Mouse (Mus musculus) midbrain, embryonic 14.5 days (tissue): Measurements from ENCODE around the gene Zc3h10. TPM values are rescaled to one million over a fixed set of nuclear protein-coding genes. Genes with fewer than 3 reads are reported as not detected.

Source experiments
- ATAC-seq: fragments of 200-750 bp; cut with Nextera tagmentation; 2 replicates; pipeline ENCODE4 v1.8.0; 2017; ENCODE audit warnings: moderate number of reproducible peaks, moderate library complexity; ENCODE audit not compliant: low FRiP score, low TSS enrichment
- DNase-seq: peaks from one replicate; pipeline ENCODE4 v3.0.0-alpha.2; 2015
- H3K27ac ChIP-seq: fragments of 300-500 bp; sonication (generic); replicated peaks from 2 replicates; pipeline ENCODE4 v1.5.1; 2014; ENCODE audit warnings: mild to moderate bottlenecking, low read depth, low read length, moderate library complexity
- H3K27me3 ChIP-seq: fragments of 300-500 bp; sonication (generic); 2 replicates; pipeline ENCODE4 v1.6.1; 2014; ENCODE audit warnings: low read length, control low read depth, mixed read lengths; ENCODE audit not compliant: control insufficient read depth, insufficient read depth
- H3K36me3 ChIP-seq: fragments of 300-500 bp; sonication (generic); 2 replicates; pipeline ENCODE4 v1.6.1; 2014; ENCODE audit warnings: low read length, control low read depth; ENCODE audit not compliant: control insufficient read depth, insufficient read depth
- H3K4me1 ChIP-seq: fragments of 300-500 bp; sonication (generic); 2 replicates; pipeline ENCODE4 v1.6.1; 2014; ENCODE audit warnings: mild to moderate bottlenecking, antibody characterized with exemption, low read length, control low read depth; ENCODE audit not compliant: control insufficient read depth, insufficient read depth
- H3K4me2 ChIP-seq: fragments of 300-500 bp; sonication (generic); 2 replicates; pipeline ENCODE4 v1.6.1; 2014; ENCODE audit warnings: mild to moderate bottlenecking, low read length, moderate library complexity
- H3K4me3 ChIP-seq: fragments of 300-500 bp; sonication (generic); replicated peaks from 2 replicates; pipeline ENCODE4 v1.5.1; 2014; ENCODE audit warnings: low read depth, low read length
- H3K9ac ChIP-seq: fragments of 300-500 bp; sonication (generic); replicated peaks from 2 replicates; pipeline ENCODE4 v1.6.1; 2014; ENCODE audit warnings: mild to moderate bottlenecking, low read length, moderate library complexity
- H3K9me3 ChIP-seq: fragments of 300-500 bp; sonication (generic); 2 replicates; pipeline ENCODE4 v1.6.1; 2016; ENCODE audit warnings: low read length, control low read depth, mixed read lengths; ENCODE audit not compliant: control insufficient read depth
- WGBS: fragments of 180-500 bp; shearing (Covaris S2); extraction: QIAGEN DNeasy Blood & Tissue Kit; methylation state at CpG from one replicate; pipeline ENCODE4 v1.1.7; 2014; 5-methylcytosine and 5-hydroxymethylcytosine counted together
- polyA plus RNA-seq: library from polyadenylated mRNA; unstranded; fragments of >200 nt; fragmentation: Nextera tagmentation; extraction: Ambion mirVana; gene quantifications from 2 replicates; pipeline ENCODE4 v1.2.1, GENCODE M21; 2014

The Zc3h10 gene
- polyA plus RNA-seq, 1 experiment from 2014 or later: 19.6 TPM

DNA sequence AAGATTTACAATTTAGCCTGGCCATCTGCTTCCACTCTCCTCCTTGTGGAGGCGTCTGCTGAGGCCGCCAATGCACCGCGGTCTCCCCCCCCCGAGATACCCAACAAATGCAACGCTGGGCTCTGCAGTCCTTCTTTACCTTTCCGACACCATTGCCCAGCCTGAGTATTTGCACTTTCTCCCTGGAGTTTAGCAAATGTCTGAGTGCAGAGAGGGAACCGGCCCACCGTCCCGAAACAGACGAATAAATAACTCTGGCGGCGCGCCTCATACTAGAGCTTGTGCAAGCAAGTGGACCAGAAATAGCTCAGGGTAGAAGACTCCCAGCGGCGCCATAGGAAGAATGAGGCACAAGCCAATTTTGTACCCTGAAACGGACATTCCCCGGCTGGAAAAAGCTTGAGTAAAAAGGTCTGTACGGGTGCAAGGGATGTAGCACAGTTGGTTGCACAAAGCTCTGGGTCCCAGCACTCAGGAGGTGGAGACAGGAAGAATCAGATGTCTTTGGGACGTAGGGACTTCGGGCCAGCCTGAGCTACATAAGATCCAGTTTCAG lies 48.4 kb downstream of the Zc3h10 start:
- peak; percentile 63 for DNase-seq
- Histone ChIP-seq H3K36me3 (no peaks in the 10 kb centered on the region), H3K4me1 (peaks cover 9% of the 10 kb centered on the region; the same call in 1 of the 2 replicates), H3K27me3 (no peaks in the 10 kb centered on the region), H3K4me3 (peak overlapping the region; percentile 59), H3K4me2 (peak overlapping the region; percentile 78), H3K9ac (peak overlapping the region; percentile 36; the same call in 1 of the 2 replicates), H3K9me3 (no peaks in the 10 kb centered on the region), H3K27ac (peak overlapping the region; percentile 71; the same call in 1 of the 2 replicates)
- peak; percentile 32 for ATAC-seq
- 3% methylated on average over 21 of the region's 21 CpGs for WGBS

- under 1% methylated on average over 27 of the region's 27 CpGs for WGBS
- Histone ChIP-seq H3K4me3 (peak within 1 kb of the TSS; percentile 59), H3K27ac (peak within 1 kb of the TSS; percentile 71), H3K9me3 (no peaks in the 10 kb centered on the region), H3K4me2 (peak within 1 kb of the TSS; percentile 78), H3K4me1 (peaks cover 9% of the 10 kb centered on the region; the same call in 1 of the 2 replicates), H3K36me3 (no peaks in the 10 kb centered on the region), H3K27me3 (no peaks in the 10 kb centered on the region), H3K9ac (peak within 1 kb of the TSS; percentile 42)
- DNase-seq: peak; percentile 96
- ATAC-seq: peak; percentile 85
Observed at GRCm38 (mm10) chr10:128498590-128498989, 49.0 kb downstream of the Zc3h10 start, which contains the start of gene Myl6b. TSS of gene Myl6b (minus strand) at chr10:128498685.

DNA sequence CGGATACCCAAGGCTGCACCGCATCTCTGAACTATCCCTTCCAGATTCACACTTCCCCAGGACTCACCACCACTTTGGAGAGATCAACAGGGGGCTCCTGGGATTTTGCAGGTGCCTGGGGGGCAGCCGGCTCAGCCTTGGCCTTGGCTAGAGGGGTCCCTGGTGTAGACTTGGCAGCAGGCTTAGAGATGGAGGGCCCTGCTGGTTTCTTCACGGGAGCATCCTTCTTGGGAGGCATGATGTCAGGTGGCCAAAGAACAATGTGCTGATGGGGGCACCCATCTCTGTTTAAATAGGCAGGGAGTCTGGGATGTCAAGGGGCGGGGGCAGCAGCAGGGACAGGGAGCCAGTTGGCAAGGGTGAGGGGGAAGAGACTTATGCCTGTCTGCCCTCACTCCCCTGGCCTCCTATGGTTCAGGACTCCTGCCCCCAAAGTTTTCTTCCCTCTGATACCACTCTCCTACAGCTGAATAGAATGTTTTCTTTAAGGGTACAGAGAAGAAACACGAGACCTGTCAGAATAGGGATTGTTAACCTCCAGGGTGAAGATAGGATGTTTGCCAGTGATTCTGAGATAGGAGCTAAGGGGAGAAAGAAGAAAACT lies 50.3 kb downstream of the Zc3h10 start:
- H3K27me3 ChIP-seq: no peaks in the 10 kb centered on the region
- no peak overlapping the region for H3K4me3 ChIP-seq
- H3K9me3 ChIP-seq: no peaks in the 10 kb centered on the region
- H3K27ac ChIP-seq: no peak overlapping the region
- H3K4me1 ChIP-seq: peaks cover 13% of the 10 kb centered on the region
- WGBS: 35% methylated on average over 6 of the region's 6 CpGs
- no peaks in the 10 kb centered on the region for H3K36me3 ChIP-seq
- no peak for DNase-seq
- H3K9ac ChIP-seq: no peak overlapping the region
- ATAC-seq: no peak
- H3K4me2 ChIP-seq: 0 out of 2 replicates have a peak overlapping the region, but pooled peaks have one; percentile 8

- Histone ChIP-seq H3K4me3 (no peak overlapping the region), H3K27ac (no peak overlapping the region), H3K9ac (no peak overlapping the region), H3K9me3 (no peaks in the 10 kb centered on the region), H3K36me3 (peaks cover 4% of the 10 kb centered on the region), H3K4me2 (0 out of 2 replicates have a peak overlapping the region, but pooled peaks have one; percentile 8), H3K27me3 (no peaks in the 10 kb centered on the region), H3K4me1 (peaks cover 19% of the 10 kb centered on the region)
- ATAC-seq (no peak), DNase-seq (no peak)
- 31% methylated on average over 6 of the region's 6 CpGs for WGBS
Observed at GRCm38 (mm10) chr10:128496509-128497077, 51.0 kb downstream of the Zc3h10 start.

- Histone ChIP-seq H3K27ac (no peak overlapping the region), H3K36me3 (peaks cover 10% of the 10 kb centered on the region), H3K27me3 (no peaks in the 10 kb centered on the region), H3K4me3 (no peak overlapping the region), H3K9me3 (no peaks in the 10 kb centered on the region), H3K9ac (no peak overlapping the region), H3K4me2 (no peak overlapping the region), H3K4me1 (peaks cover 26% of the 10 kb centered on the region)
- no peak for DNase-seq
- WGBS: 82% methylated on average over 4 of the region's 4 CpGs
- no peak for ATAC-seq
Observed at GRCm38 (mm10) chr10:128495903-128496302, 51.7 kb downstream of the Zc3h10 start.

DNA sequence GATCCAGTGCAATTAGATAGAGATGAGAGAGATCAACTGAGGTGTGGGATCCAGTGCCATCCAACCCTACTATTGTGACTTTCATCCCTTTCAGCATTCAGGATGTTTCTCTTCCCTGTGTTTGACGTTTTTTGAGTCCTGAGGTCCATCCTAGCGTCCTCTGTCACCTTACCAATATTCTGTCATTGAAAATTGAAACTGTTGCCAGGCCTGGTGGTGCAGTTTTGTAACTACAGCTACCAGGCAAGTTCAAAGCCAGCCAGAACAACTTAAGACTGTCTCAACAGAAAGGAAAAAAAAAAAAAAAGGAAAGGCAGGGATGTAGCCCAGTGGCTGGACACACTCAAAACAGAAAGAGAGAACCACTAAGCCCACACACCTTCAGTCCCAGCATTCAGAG lies 52.3 kb downstream of the Zc3h10 start:
- Histone ChIP-seq H3K4me3 (no peak overlapping the region), H3K36me3 (peaks cover 17% of the 10 kb centered on the region), H3K4me1 (peaks cover 26% of the 10 kb centered on the region), H3K27ac (no peak overlapping the region), H3K9me3 (no peaks in the 10 kb centered on the region), H3K9ac (no peak overlapping the region), H3K4me2 (peak overlapping the region; percentile 71), H3K27me3 (no peaks in the 10 kb centered on the region)
- no peak for DNase-seq
- ATAC-seq: no peak
- 81% methylated on average over 2 of the region's 2 CpGs for WGBS

- Histone ChIP-seq H3K9me3 (no peaks in the 10 kb centered on the region), H3K27ac (peak overlapping the region; percentile 91), H3K4me3 (peak overlapping the region; percentile 81), H3K9ac (peak overlapping the region; percentile 72), H3K4me2 (peak overlapping the region; percentile 71), H3K27me3 (no peaks in the 10 kb centered on the region), H3K4me1 (peaks cover 26% of the 10 kb centered on the region), H3K36me3 (peaks cover 22% of the 10 kb centered on the region)
- 61% methylated on average over 11 of the region's 11 CpGs for WGBS
- no peak for DNase-seq
- ATAC-seq: no peak
Observed at GRCm38 (mm10) chr10:128494667-128495245, 52.8 kb downstream of the Zc3h10 start.

- Histone ChIP-seq H3K9me3 (no peaks in the 10 kb centered on the region), H3K9ac (peak within 1 kb of the TSS; percentile 72), H3K36me3 (peaks cover 30% of the 10 kb centered on the region), H3K27me3 (no peaks in the 10 kb centered on the region), H3K27ac (peak within 1 kb of the TSS; percentile 91), H3K4me1 (peaks cover 26% of the 10 kb centered on the region), H3K4me2 (peak within 1 kb of the TSS; percentile 71), H3K4me3 (peak within 1 kb of the TSS; percentile 81)
- peak; percentile 95 for ATAC-seq
- WGBS: 0% methylated on average over 45 of the region's 45 CpGs
- DNase-seq: peak; percentile 99
Observed at GRCm38 (mm10) chr10:128493695-128494666, 53.6 kb downstream of the Zc3h10 start, which contains the start of gene Myl6. TSS of gene Myl6 (minus strand) at chr10:128494145.
